Mouse (Mus musculus) lung, postnatal 0 days (tissue): ENCODE results near the gene Rprd1b.

Source experiments
- CTCF ChIP-seq: IDR thresholded peaks from 2 replicates; pipeline ENCODE4 v1.5.1; 2016; ENCODE audit warnings: antibody characterized with exemption, mild to moderate bottlenecking
- EP300 ChIP-seq: IDR thresholded peaks from 2 replicates; pipeline ENCODE4 v1.6.1; 2016; ENCODE audit warnings: antibody characterized with exemption, mild to moderate bottlenecking, control low read depth

DNA sequence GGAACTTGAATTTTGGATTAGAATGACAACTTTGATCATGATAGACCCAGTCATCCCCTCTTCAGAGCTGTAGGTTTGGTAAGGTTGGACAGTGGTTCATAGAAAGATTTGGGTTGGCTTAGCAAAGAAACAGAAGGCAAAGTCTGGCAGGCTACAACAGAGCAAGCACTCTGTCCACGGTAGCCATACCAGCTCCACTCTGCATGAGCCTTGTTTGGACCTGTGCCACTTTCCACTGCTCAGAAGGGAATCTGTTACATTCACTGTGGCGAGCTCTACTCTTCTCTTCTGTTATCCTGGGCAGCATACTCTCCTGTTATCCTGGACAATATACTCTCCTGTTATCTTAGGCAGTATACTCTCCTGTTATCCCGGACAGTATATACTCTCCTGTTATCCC is 29.5 kb upstream of the Rprd1b start:
- TF ChIP-seq CTCF (no peak), EP300 (no peak)
